Mouse (Mus musculus) liver, embryonic 14.5 days (tissue): ENCODE measurements around the gene Cyp2b10. TPM values are rescaled to one million over a fixed set of nuclear protein-coding genes. Genes with fewer than 3 reads are reported as not detected.

Experiments used
- ATAC-seq: fragments of 200-750 bp; cut with Nextera tagmentation; 2 replicates; pipeline ENCODE4 v1.8.0; 2017; ENCODE audit warnings: moderate number of reproducible peaks, mild to moderate bottlenecking, moderate library complexity; ENCODE audit not compliant: insufficient read depth
- DNase-seq, 3 experiments: peaks; one replicate each; pipeline ENCODE4 v3.0.0-alpha.2; 2012 to 2013; ENCODE audit warnings: low read depth in 3 of 3, low spot score in 3 of 3
- H3K27ac ChIP-seq: fragments of 300-500 bp; sonication (generic); 2 replicates; pipeline ENCODE4 v1.5.1; 2014; ENCODE audit warnings: moderate library complexity, mild to moderate bottlenecking, control low read depth, inconsistent platforms
- H3K27me3 ChIP-seq: fragments of 300-500 bp; sonication (generic); 2 replicates; pipeline ENCODE4 v1.6.1; 2014; ENCODE audit warnings: mild to moderate bottlenecking, low read length, moderate library complexity; ENCODE audit not compliant: control insufficient read depth, insufficient read depth
- H3K36me3 ChIP-seq: fragments of 300-500 bp; sonication (generic); replicated peaks from 2 replicates; pipeline ENCODE4 v1.6.1; 2014; ENCODE audit warnings: low read depth; ENCODE audit not compliant: control insufficient read depth, insufficient read depth
- H3K4me1 ChIP-seq, 2 experiments: fragments of 200-500 bp in 1 of 2; fragments of 300-500 bp in 1 of 2; sonication (generic) in 1 of 2; replicated peaks; 2 replicates each; pipeline ENCODE4 v1.6.1; 2012 to 2014; ENCODE audit warnings: antibody characterized with exemption in 1 of 2, inconsistent platforms in 1 of 2, low read length in 1 of 2; ENCODE audit not compliant: control insufficient read depth in 2 of 2, insufficient read depth in 2 of 2
- H3K4me2 ChIP-seq: fragments of 300-500 bp; sonication (generic); 2 replicates; pipeline ENCODE4 v1.6.1; 2014; ENCODE audit warnings: low read depth, mild to moderate bottlenecking, control low read depth, moderate library complexity
- H3K4me3 ChIP-seq, 2 experiments: fragments of 200-500 bp in 1 of 2; fragments of 300-500 bp in 1 of 2; sonication (generic) in 1 of 2; 2 replicates each; pipeline ENCODE4 v1.5.1; 2012 to 2014; ENCODE audit warnings: low read depth in 2 of 2, low read length in 2 of 2, mild to moderate bottlenecking in 2 of 2, control low read depth in 1 of 2, inconsistent platforms in 1 of 2, moderate library complexity in 1 of 2; ENCODE audit not compliant: insufficient read depth in 1 of 2
- H3K9ac ChIP-seq: fragments of 300-500 bp; sonication (generic); replicated peaks from 2 replicates; pipeline ENCODE4 v1.6.1; 2014; ENCODE audit warnings: mild to moderate bottlenecking, control low read depth, moderate library complexity
- H3K9me3 ChIP-seq: fragments of 300-500 bp; sonication (generic); 2 replicates; pipeline ENCODE4 v1.6.1; 2016; ENCODE audit warnings: low read length, mixed read lengths; ENCODE audit not compliant: control insufficient read depth
- CTCF ChIP-seq: IDR thresholded peaks from 2 replicates; pipeline ENCODE4 v1.5.1; 2016; ENCODE audit warnings: antibody characterized with exemption, low read depth, control low read depth
- EP300 ChIP-seq: IDR thresholded peaks from 2 replicates; pipeline ENCODE4 v1.6.1; 2016; ENCODE audit warnings: antibody characterized with exemption, low read depth
- WGBS: fragments of 180-500 bp; shearing (Covaris S2); extraction: QIAGEN DNeasy Blood & Tissue Kit; methylation state at CpG from one replicate; pipeline ENCODE4 v1.1.7; 2014; ENCODE audit not compliant: insufficient replicate concordance; 5-methylcytosine and 5-hydroxymethylcytosine counted together
- polyA plus RNA-seq, 2 experiments: library from polyadenylated mRNA; depleted of rRNA in 1 of 2; stranded (reverse) in 1 of 2; unstranded in 1 of 2; fragments of >200 nt; fragmentation: Nextera tagmentation in 1 of 2; extraction: Ambion mirVana in 1 of 2; gene quantifications; 2 replicates each; pipeline versions ENCODE4 v1.2.1 to v1.2.3; 2012 to 2014

Gene Cyp2b10
- polyA plus RNA-seq (2012; rRNA removed) (0.05 and 0.07 TPM in 2 replicates), polyA plus RNA-seq (2014; fragmentation: Nextera tagmentation; extraction: Ambion mirVana) (0.10 TPM in 1 of 2 replicates, not detected in the other)

- Histone ChIP-seq H3K4me1 (0 out of 4 replicates have a peak, but pooled peaks cover 0 to 2% of the 10 kb centered on the region in 2 experiments), H3K27me3 (no peaks in the 10 kb centered on the region), H3K4me2 (no peak within 1 kb of the TSS), H3K27ac (no peak within 1 kb of the TSS), H3K4me3 (no peak within 1 kb of the TSS), H3K9me3 (no peaks in the 10 kb centered on the region), H3K36me3 (no peaks in the 10 kb centered on the region), H3K9ac (no peak within 1 kb of the TSS)
- no peak for DNase-seq
- ATAC-seq: no peak
- WGBS: 65% methylated on average over 6 of the region's 6 CpGs
- TF ChIP-seq CTCF: no peak
- TF ChIP-seq EP300: no peak
Measured at GRCm38 (mm10) chr7:25897411-25897810, at the start of gene Cyp2b10. TSS of gene Cyp2b10 (plus strand) at chr7:25897620.

GRCm38 (mm10) chr7:25847722-25848443, 49.5 kb upstream of the Cyp2b10 start:
- H3K9me3 ChIP-seq: no peaks in the 10 kb centered on the region
- 9% methylated on average over 13 of the region's 13 CpGs for WGBS
- H3K36me3 ChIP-seq: no peaks in the 10 kb centered on the region
- H3K4me3 ChIP-seq: peak overlapping the region; percentile 47 to 76
- H3K27me3 ChIP-seq: no peaks in the 10 kb centered on the region
- ATAC-seq: 0 out of 2 replicates have a peak, but pooled peaks have one; percentile 51
- no peak overlapping the region for H3K27ac ChIP-seq
- H3K4me2 ChIP-seq: peak overlapping the region; percentile 60
- TF ChIP-seq EP300: no peak
- TF ChIP-seq CTCF: peak; percentile 72
- DNase-seq: peak; percentile 57 to 64 (median 57)
- H3K4me1 ChIP-seq: 0 out of 4 replicates have a peak, but pooled peaks cover 0 to 2% of the 10 kb centered on the region in 2 experiments
- no peak overlapping the region for H3K9ac ChIP-seq

- ATAC-seq (no peak), DNase-seq (no peak)
- Histone ChIP-seq H3K4me3 (peak overlapping the region; percentile 47 to 76), H3K4me1 (0 out of 4 replicates have a peak, but pooled peaks cover 0 to 2% of the 10 kb centered on the region in 2 experiments), H3K27me3 (no peaks in the 10 kb centered on the region), H3K27ac (no peak overlapping the region), H3K36me3 (no peaks in the 10 kb centered on the region), H3K4me2 (peak overlapping the region; percentile 60), H3K9me3 (no peaks in the 10 kb centered on the region), H3K9ac (no peak overlapping the region)
- TF ChIP-seq EP300: no peak
- TF ChIP-seq CTCF: no peak
- 26% methylated on average over 11 of the region's 11 CpGs for WGBS
Measured at GRCm38 (mm10) chr7:25848444-25848812, 49.0 kb upstream of the Cyp2b10 start.

- Histone ChIP-seq H3K4me2 (no peak overlapping the region), H3K27ac (no peak overlapping the region), H3K4me3 (no peak overlapping the region), H3K9me3 (no peaks in the 10 kb centered on the region), H3K4me1 (no peaks in the 10 kb centered on the region), H3K9ac (no peak overlapping the region), H3K27me3 (no peaks in the 10 kb centered on the region), H3K36me3 (no peaks in the 10 kb centered on the region)
- TF ChIP-seq CTCF (peak; percentile 83), EP300 (no peak)
- DNase-seq (no peak), ATAC-seq (no peak)
- 25% methylated on average over 8 of the region's 8 CpGs for WGBS
Measured at GRCm38 (mm10) chr7:25855082-25855481, 42.3 kb upstream of the Cyp2b10 start.
